Mouse (Mus musculus) thymus, adult 2 months (tissue): ENCODE data around the gene Ces1d.

ENCODE experiments used
- CTCF ChIP-seq: fragments of 200-500 bp; IDR thresholded peaks from 2 replicates; pipeline ENCODE4 v1.5.1; 2012; ENCODE audit warnings: mild to moderate bottlenecking, control low read depth, low read length, moderate library complexity, borderline replicate concordance; ENCODE audit not compliant: control insufficient read depth, poor library complexity, insufficient read depth; ENCODE audit errors: extremely low read depth
- POLR2A ChIP-seq: fragments of 200-500 bp; IDR thresholded peaks from 2 replicates; pipeline ENCODE4 v1.6.1; 2012; ENCODE audit warnings: mild to moderate bottlenecking, low read length, control low read depth, moderate library complexity; ENCODE audit not compliant: control insufficient read depth, poor library complexity, insufficient read depth; ENCODE audit errors: extremely low read depth

- TF ChIP-seq CTCF: no peak
- TF ChIP-seq POLR2A: no peak
These were observed 48.4 kb upstream of the Ces1d start for GRCm38 (mm10) chr8:93246057-93246456.
